Mouse (Mus musculus): ENCODE results near the gene Zfp978.
"Not testable (repeated sequence)": the region's sequence is repeated elsewhere in the genome, so short reads cannot be mapped to it uniquely, and the experiment has no call there.

Gene Zfp978

DNA sequence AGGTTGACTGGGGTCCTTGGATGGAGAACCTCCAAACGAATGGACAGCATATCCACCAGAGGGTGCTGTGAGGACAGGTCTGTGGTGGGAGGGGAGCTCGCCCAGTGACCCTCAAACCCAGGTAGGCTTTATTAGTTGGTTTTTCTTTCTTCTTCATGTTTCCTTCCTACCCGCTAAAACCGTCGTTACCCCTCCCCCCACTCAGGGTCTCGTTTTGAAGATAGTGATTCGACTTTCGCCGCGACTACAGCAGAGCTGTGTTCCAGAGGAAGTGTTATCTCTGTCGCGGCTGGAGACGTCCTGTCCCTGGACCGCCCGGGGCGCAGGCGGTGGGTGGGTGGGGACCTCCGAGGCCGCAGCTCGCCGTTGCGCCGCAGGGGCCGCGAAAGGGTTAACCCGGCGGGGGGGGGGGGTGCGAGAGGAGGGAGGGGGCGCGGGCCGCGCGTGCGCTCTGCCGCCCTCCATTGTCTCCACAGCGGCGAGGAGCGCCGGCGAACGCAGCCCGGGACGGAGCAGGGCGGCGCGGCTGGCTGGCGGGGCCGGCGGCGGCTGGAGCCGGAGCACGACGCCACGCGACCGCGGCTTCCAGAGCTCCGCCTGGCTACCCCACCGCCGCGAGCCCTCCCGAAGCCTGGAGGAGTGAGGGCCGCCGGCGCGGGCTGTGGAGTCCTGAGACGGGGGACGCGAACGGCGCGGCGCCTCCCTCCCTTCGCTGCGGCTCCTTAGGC is 45.8 kb downstream of the Zfp978 start:
- DNase-seq (ENCODE audit: low spot score in 2 of 2): no peak

DNA sequence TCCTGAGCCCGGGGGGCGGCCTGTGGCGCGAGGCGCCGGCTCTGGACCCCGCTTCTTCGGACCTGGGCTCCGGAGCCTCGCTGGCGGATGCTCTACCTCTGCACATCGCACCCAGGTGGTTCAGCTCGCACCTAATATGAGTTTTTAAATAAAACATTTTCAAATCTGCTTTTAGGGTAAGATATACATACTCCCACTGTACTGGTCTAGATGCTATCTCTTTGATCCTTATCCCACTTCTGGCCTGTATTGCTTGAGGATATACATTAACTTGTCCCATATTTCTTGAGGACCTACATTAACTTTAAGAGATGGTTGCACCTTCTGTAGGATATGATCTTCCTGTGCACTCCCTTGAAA is 46.3 kb downstream of the Zfp978 start:
- DNase-seq (ENCODE audit: low spot score in 2 of 2): no peak

DNA sequence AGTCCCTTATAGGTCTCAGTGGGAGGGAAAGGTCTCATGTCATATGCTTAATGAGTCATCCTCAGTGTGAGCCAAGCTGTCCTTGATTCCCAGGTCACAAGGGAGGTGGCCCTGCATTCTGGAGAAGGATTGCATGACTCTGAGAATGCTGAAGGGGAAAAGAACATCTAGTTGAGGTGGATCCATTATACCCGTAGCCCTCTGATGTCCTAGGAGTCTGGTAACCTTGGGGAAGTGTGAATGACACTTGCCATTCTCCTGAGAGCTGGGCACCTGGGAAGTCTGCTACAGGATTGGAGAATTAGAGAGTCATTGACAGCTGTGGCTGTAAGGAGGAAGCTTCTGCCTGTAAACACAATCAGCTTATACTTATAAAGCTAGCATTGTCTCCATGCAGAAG is 55.3 kb downstream of the Zfp978 start:
- DNase-seq (ENCODE audit: low spot score in 2 of 2): not testable (repeated sequence)

DNA sequence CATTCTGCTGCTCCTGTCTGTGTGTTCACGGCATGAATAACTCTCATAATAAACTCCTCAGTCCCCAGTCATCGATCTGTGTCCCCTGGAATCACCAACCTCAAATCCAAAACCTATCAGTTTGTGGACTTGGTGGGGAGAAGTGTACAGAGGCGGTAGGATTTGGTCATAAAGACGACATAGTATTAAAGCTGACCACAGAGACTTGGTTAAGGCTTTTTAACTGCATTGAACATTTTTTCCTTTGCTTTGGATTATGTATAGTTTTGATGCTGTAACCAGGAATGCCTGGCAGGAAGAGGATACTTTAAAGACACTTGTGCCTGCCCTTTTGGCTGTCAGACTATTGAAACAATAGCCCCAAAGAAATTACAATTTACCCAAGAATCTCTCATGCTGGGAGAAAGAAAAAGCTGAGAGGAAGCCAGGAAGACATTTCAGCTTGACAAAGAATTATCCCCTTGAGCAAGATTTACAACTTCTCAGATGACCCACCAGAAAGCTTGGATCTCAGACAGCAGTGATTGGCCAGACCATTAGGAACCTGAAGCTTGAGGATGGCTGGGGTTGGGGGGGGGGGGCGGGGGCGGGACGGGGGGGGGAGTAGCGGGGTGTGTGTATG is 56.2 kb downstream of the Zfp978 start:
- DNase-seq (ENCODE audit: low spot score in 2 of 2): no peak

DNA sequence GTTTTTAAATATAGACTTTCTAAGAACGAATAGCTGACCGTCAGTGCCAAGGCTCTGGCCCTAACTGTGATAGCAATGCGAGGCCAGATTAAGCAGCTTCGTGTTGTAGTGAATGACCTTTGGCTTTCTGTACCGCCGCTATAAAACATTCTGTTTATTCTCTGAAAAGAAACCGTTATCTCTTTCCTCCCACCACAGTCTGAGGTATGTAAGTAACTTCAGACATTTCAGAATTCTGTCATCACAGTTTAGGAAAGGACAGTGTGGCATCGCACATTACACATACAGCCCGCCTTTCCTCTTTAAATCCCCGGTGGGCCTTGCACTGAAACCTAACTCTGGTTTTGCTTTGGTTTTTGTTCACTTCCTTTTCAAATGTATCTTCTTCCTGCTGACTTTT is 56.8 kb downstream of the Zfp978 start:
- no peak for DNase-seq (ENCODE audit: low spot score in 2 of 2)

DNA sequence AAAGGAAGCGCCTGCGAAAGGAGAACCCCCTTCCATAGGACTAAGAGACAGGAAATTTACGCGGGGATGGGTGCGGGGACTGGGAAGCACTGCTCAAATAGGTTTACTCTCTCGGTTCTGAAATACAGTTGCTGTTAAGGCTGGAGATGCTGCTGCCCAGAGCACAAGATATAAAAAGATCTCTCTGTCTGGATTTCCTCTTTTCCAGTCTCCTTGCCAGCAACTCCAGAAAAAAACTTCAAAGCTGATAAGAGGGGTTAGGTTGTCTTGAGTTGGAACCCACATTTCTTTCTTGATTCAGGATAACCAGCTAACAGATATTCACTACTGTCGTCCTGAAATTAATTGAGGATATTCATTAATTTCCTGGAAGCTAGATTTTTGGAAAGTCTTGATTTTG is 57.2 kb downstream of the Zfp978 start:
- DNase-seq (ENCODE audit: low spot score in 2 of 2): not testable (repeated sequence)

DNA sequence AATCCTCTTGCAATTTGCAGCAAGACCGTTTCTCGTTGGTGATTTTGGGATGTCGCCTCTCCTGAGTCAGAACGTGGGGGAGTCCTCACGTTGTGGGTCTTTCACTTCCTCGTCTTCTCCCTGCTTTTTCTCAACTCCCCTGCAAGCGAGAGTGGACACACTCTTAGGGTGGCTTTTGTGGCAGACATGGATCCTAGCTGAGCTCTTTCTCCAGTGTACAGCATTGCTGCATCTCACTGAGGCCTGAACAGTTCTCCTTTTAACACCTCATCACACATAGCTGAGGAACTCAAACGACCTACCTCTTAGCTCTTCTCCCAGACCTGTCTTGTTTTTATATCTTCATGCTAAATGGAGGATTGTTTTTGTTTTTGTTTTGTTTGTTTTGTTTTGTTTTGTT is 58.1 kb downstream of the Zfp978 start:
- not testable (repeated sequence) for DNase-seq (ENCODE audit: low spot score in 2 of 2)

DNA sequence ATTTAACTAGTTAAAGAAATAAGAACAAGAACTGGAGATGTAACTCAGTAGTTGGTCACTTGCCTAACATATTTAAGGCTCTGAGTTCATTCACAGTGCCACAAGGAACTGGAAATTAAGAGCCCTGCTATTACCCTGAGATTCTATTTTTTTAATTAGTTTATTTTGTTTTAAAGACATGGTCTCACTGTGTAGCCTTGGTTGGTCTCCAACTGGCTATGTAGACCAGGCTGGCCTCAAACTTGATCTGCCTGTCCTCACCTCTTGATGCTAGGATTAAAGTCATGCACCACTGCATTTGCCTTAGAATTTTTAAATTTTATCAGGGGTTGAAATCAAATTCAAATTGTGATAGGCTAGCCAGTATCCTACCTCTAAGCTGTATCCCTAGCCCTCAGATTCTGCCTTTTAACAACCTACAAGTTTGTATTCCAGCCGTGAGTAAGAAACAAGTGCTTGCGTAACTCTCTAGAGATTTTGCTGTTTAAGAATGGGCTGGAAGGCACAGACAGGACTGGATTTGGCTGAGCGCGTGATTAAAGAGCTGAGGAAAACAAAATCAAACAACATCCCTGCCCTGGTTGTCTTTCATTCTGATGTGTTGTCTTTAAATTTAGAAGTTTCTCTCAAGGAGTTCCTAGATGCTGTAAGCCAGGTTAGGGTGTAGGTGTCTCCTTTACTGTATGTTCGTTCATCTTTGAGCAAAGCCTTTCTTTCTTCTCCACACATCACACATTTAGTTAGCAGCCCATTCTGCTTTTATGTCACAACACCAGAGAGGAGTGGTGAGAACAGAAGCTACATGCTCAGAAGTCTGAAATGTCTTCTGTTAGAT is 58.9 kb downstream of the Zfp978 start:
- DNase-seq (ENCODE audit: low spot score in 2 of 2): not testable (repeated sequence)

DNA sequence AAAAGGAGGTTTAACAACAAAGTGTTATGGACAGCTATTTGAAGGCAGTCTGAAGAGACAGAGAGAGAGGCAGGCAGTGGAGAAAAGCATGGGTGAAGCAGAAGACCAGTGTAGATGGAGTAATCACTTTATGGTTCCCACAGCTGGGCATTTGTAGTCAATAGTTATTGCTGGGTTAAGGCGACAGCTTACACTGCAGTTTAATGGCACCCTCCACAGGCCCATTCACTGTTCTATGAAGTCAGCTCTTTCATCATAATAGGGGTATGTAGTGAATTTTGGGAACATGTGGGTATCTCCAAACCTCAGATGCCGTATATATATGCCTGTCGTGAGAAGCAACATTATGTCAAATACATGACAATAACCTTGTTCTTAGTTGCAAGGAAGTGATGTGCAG is 59.7 kb downstream of the Zfp978 start:
- DNase-seq (ENCODE audit: low spot score in 2 of 2): no peak

DNA sequence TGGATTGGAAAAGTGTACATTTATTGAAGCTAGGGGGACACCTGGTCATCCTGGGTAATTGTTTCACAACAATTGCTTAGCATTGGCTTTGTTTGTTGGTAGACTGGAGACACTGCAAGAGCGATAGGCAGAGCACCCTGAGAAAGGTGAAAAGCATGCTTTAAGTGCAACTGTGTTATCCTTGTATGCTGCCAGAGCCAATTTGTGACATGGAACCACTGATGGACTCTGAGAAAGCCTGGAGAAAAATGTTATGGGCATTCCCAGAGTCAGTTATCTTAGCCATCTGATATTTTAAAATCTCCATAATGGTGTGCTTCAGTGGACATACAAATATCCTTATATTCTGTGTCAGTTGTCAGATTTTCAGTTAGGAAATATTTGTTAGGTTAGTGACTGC is 60.2 kb downstream of the Zfp978 start:
- not testable (repeated sequence) for DNase-seq (ENCODE audit: low spot score in 2 of 2)

DNA sequence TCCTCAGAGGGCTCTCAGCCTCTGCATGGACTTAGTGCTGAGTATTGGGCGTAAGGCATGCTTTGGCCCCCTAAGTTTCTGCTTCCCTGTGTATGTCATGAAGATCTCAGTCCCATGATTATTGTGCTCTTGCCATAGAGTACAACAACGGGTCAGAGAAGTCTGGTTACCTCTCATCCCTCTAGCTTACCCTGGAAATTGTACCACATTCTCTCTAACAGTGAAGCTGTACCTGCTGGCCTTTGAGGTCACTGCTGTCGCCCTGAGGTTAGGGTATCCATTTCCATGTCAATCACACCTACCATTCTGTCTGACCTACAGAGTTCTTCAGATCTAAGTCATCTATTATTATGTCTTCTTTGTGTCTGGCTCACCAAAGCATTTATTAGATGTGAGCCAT is 62.0 kb downstream of the Zfp978 start:
- no peak for DNase-seq (ENCODE audit: low spot score in 2 of 2)

DNA sequence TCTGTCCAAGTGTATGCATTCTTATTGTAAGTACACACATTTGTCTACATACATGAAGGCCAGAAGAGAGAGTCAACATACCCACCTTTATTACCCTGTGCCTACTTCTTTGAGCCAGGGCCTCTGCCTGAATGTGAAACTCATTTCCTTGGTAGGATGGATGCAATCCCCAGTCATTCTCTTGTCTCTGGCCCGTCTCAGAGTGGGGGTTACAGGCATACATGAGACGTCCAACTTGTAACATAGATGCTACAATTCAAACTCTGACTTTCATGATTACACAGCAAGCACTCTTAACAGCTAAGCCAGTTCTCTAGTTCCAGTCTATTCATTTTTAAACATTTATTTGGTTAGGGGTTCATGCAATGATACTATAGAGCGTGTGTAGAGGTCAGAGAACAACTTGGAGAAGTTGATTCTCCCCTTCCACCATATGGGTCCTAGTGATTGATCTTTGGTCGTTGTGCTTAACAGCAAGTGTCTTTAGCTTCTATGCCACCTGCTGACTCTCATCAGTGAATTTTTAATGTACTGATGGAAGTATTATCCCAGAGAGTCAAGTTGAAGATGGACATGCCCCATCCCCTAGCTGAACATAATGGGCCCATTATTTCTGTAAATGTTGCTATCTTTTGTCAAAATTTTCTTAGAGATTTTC is 62.7 kb downstream of the Zfp978 start:
- DNase-seq (ENCODE audit: low spot score in 2 of 2): no peak

DNA sequence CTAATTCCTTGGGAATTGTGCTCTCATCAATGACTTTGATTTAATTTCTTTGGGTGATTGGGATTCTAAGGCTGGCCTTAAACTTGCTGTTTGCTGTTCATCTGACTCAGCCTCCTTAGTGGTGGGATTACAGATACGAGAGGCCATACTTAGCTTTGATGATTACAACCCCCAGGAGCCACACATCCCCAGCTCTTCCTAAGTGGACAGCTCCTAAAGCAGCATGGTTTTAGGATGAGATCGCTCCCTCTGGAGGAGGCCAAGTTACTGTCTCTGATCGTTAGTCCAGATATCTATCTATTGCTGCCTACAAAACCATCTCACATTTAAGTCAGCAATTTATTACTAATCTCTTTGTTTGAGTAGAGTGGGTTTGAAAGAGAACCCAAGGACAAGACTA is 63.3 kb downstream of the Zfp978 start:
- not testable (repeated sequence) for DNase-seq (ENCODE audit: low spot score in 2 of 2)

DNA sequence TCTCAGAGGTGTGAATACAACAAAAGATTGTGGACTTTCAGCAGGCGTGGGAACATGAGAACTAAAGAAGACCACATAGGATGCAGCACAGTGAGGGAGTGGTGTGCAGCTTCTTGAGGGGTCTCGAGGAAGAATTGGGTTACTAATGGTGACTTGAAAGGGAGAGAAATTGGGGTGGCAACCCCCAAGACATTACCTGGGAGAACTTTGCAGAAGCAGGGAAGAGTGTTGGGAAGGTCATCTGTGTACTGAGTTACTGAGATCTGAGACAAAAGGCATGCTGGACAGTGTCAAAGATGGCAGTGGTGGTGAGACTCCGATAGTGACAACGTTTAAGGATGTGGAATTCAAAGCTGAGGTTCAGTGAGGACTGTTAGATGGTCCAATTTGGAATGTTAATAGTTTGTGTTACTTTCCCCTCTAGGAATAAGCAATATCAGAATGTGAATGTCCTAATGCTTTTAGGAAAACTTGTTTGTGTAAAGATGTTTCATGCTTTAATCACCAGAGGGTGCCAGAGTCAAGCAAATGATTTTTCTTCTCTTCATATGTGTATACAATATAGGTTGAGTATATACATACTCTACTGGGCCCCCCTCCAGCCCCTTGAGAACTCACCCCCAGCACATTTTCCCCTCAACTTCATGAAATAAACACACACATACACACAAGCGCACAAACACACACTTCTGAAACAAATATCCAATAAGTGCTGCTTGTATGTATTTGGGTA is 64.7 kb downstream of the Zfp978 start:
- DNase-seq (ENCODE audit: low spot score in 2 of 2): not testable (repeated sequence)

DNA sequence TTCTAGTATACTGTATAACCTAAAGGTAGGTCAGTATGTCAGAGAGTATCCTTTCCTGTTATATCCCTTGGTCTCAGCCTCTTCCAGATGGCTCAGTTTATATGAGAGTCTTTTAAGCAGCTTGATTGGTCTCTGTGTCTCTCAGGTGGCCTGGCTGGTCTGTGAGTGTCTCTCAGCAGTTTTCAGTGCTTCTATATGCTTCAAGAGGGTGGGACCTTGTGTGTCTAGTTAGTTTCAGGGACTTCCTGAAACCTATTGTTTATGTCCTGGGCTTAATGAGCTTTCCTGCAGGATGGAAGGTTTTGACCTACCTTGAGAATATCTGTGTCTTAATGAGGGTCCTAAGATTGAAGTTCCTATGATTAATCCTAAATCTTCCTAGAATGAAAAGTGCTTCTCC is 69.5 kb downstream of the Zfp978 start:
- DNase-seq (ENCODE audit: low spot score in 2 of 2): no peak

DNA sequence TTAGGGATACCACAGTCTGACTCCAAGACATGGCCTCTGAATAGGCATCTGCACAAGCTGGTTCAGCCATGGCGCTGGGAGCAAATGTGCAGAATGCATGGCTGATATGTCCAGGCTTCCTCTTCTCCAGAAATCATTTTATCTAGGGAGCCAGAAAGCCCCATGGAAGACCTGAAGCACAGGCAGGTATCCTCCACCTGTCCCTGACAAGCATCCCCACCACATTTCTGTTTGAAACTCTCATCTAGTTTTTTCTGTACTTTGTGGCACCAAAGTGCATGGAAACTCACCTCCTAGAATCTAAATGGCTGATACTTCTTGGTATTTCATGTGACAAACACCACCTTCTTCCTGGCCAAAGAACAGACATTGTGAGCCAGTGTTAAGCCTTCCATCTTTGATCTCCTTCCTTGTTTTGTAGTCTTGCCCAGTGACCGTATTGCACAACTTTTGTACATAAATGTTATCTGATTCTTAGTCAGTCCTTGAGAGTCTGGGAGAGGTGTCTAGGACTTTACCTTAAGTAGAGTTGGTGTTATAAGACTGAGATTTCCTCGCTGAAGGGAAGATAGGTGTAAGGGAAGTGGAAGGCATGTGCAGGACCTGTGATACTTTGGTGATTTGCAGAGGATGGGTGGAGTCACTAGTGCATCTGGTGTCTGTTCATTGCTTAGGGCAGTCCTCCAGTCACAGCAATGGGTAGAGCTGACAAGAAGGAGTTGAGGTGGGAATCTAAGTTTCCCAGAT is 70.8 kb downstream of the Zfp978 start:
- not testable (repeated sequence) for DNase-seq (ENCODE audit: low spot score in 2 of 2)

DNA sequence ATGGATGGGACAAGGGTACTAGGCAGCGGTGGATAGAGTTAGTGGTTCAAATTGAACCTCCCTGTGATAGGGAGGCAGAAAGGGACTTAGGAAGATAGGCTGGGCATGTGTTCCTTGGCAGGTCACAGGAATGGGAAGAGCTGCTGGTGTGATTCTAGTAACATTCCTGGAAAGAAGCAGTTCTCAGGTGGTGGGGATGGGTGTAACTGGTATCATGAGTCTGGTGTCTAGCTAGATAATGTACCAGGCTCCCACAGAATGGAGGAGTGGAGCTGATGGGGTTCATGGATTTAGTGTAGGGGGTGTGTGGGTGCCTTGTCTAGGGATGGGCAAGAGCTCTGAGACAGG is 71.3 kb downstream of the Zfp978 start:
- no peak for DNase-seq (ENCODE audit: low spot score in 2 of 2)

DNA sequence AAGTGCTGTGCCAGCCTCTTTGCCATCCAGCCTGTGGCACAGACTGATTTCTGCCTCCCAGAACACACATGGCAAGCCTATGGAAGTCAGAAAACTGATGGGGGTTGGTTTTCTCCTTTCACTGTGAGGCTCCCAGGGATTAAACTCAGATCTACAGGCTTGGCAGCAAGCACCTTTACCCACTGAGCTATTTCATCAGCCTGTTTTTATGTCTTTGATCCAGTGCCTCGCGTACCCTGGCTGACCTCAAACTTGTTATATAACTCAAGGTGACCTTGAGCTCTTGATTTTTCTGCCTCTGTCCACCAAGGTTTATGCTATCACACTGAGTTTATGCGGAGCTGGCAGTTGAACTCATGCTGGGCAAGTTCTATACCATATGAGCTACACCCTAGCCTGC is 71.9 kb downstream of the Zfp978 start:
- DNase-seq (ENCODE audit: low spot score in 2 of 2): no peak

DNA sequence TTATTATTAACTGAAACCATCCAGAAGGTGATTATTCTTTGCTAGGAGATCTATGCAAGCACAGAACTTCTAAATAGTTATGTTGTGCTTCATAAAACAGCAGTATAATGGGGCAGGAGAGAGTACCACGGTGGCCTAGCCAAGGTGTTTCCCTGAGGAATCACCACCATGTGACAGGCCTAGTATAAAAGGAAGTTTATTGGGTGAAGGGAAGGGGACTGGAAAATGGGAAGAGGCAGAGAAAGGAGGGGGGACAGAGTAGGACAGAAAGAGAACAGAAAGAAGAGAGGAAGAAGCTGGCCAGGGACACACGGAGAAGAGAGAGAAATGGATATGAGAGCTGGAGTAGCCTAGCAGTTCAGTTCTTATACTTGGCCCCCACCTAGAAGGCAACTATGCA is 72.8 kb downstream of the Zfp978 start:
- DNase-seq (ENCODE audit: low spot score in 2 of 2): no peak
